Mouse (Mus musculus) monocyte, adult 5-6 weeks (primary cell): ENCODE measurements around the gene Ikbke. TPM values are rescaled to one million over a fixed set of nuclear protein-coding genes. Genes with fewer than 3 reads are reported as not detected.
A peak's percentile ranks its signal among the peaks of the same experiment; 100 is the strongest.
"Not testable (repeated sequence)": the region's sequence is repeated elsewhere in the genome, so short reads cannot be mapped to it uniquely, and the experiment has no call there.

Experiments used
- ATAC-seq: fragments of 153-309, 156-312 bp; replicated peaks from 2 replicates; pipeline ENCODE4 v1.8.0; 2017; ENCODE audit warnings: mild to moderate bottlenecking; ENCODE audit not compliant: low TSS enrichment, insufficient number of reproducible peaks, severe bottlenecking, poor library complexity, low FRiP score
- total RNA-seq: library from RNA; stranded (forward); fragments of 200-1000, 200-491, 200-594 nt; gene quantifications from 3 replicates; pipeline ENCODE4 v1.2.3, GENCODE M21; 2017

The Ikbke gene
- total RNA-seq, result 8.7 to 31.8 TPM (median 21.0 TPM) in 3 replicates

GRCm38 (mm10) chr1:131279456-131279776, at the start of gene Ikbke:
TSS of gene Ikbke (minus strand) at chr1:131279606.
- no peak for ATAC-seq

- ATAC-seq, result not testable (repeated sequence)
These were observed 49.7 kb upstream of the Ikbke start for GRCm38 (mm10) chr1:131329093-131329492.

GRCm38 (mm10) chr1:131327167-131327566, 47.8 kb upstream of the Ikbke start:
- ATAC-seq, result no peak

GRCm38 (mm10) chr1:131324816-131325463, 45.5 kb upstream of the Ikbke start:
- ATAC-seq, result no peak

- ATAC-seq, result no peak
These were observed 40.4 kb upstream of the Ikbke start for GRCm38 (mm10) chr1:131319598-131320330.

GRCm38 (mm10) chr1:131318397-131318796, 39.0 kb upstream of the Ikbke start:
- no peak for ATAC-seq

GRCm38 (mm10) chr1:131317625-131318024, 38.2 kb upstream of the Ikbke start:
- ATAC-seq, result no peak

GRCm38 (mm10) chr1:131311284-131311683, 31.9 kb upstream of the Ikbke start:
- ATAC-seq, result no peak

GRCm38 (mm10) chr1:131310237-131310818, 30.9 kb upstream of the Ikbke start:
- ATAC-seq, result no peak

GRCm38 (mm10) chr1:131300750-131301149, 21.3 kb upstream of the Ikbke start:
- ATAC-seq, result no peak

GRCm38 (mm10) chr1:131299788-131300187, 20.4 kb upstream of the Ikbke start:
- ATAC-seq, result no peak

- ATAC-seq, result no peak
These were observed 19.8 kb upstream of the Ikbke start for GRCm38 (mm10) chr1:131299240-131299639.

GRCm38 (mm10) chr1:131298171-131298570, 18.8 kb upstream of the Ikbke start:
- ATAC-seq, result no peak

GRCm38 (mm10) chr1:131296726-131297125, 17.3 kb upstream of the Ikbke start:
- no peak for ATAC-seq

- ATAC-seq, result no peak
These were observed 15.8 kb upstream of the Ikbke start for GRCm38 (mm10) chr1:131295200-131295599.

- ATAC-seq, result no peak
These were observed 14.5 kb upstream of the Ikbke start for GRCm38 (mm10) chr1:131293922-131294250.

- ATAC-seq, result no peak
These were observed 14.0 kb upstream of the Ikbke start for GRCm38 (mm10) chr1:131293221-131293921.

- ATAC-seq, result no peak
These were observed 11.2 kb upstream of the Ikbke start for GRCm38 (mm10) chr1:131290648-131291047.

GRCm38 (mm10) chr1:131288938-131289337, 9.5 kb upstream of the Ikbke start:
- ATAC-seq, result no peak

GRCm38 (mm10) chr1:131287267-131287666, 7.9 kb upstream of the Ikbke start:
- ATAC-seq, result peak; percentile 20
